Mouse (Mus musculus) midbrain, embryonic 12.5 days (tissue): ENCODE results near the gene Cd9. TPM values are rescaled to one million over a fixed set of nuclear protein-coding genes. Genes with fewer than 3 reads are reported as not detected.

Experiments
- ATAC-seq: fragments of 200-750 bp; cut with Nextera tagmentation; 2 replicates; pipeline ENCODE4 v1.8.0; 2017; ENCODE audit warnings: low read depth, moderate TSS enrichment, moderate library complexity; ENCODE audit not compliant: low FRiP score
- H3K27ac ChIP-seq: fragments of 300-500 bp; sonication (generic); replicated peaks from 2 replicates; pipeline ENCODE4 v1.5.1; 2016; ENCODE audit warnings: mild to moderate bottlenecking
- H3K27me3 ChIP-seq: fragments of 300-500 bp; sonication (generic); 2 replicates; pipeline ENCODE4 v1.6.1; 2016; ENCODE audit warnings: mild to moderate bottlenecking
- H3K36me3 ChIP-seq: fragments of 300-500 bp; sonication (generic); 2 replicates; pipeline ENCODE4 v1.6.1; 2016
- H3K4me1 ChIP-seq: fragments of 300-500 bp; sonication (generic); 2 replicates; pipeline ENCODE4 v1.6.1; 2016
- H3K4me2 ChIP-seq: fragments of 300-500 bp; sonication (generic); replicated peaks from 2 replicates; pipeline ENCODE4 v1.6.1; 2016; ENCODE audit warnings: mild to moderate bottlenecking, moderate library complexity
- H3K4me3 ChIP-seq: fragments of 300-500 bp; sonication (generic); 2 replicates; pipeline ENCODE4 v1.5.1; 2016; ENCODE audit warnings: mild to moderate bottlenecking
- H3K9ac ChIP-seq: fragments of 300-500 bp; sonication (generic); replicated peaks from 2 replicates; pipeline ENCODE4 v1.6.1; 2016; ENCODE audit warnings: mild to moderate bottlenecking, moderate library complexity
- H3K9me3 ChIP-seq: fragments of 300-500 bp; sonication (generic); 2 replicates; pipeline ENCODE4 v1.6.1; 2016; ENCODE audit warnings: mild to moderate bottlenecking
- WGBS: fragments of 180-500 bp; shearing (Covaris S2); methylation state at CpG from one replicate; pipeline ENCODE4 v1.1.7; 2016; 5-methylcytosine and 5-hydroxymethylcytosine counted together
- polyA plus RNA-seq: library from polyadenylated mRNA; unstranded; fragments of >200 nt; fragmentation: Nextera tagmentation; extraction: Ambion mirVana; gene quantifications from 2 replicates; pipeline ENCODE4 v1.2.1, GENCODE M21; 2016

The Cd9 gene
- polyA plus RNA-seq, 1 experiment from 2014 or later: 38.5 TPM

DNA sequence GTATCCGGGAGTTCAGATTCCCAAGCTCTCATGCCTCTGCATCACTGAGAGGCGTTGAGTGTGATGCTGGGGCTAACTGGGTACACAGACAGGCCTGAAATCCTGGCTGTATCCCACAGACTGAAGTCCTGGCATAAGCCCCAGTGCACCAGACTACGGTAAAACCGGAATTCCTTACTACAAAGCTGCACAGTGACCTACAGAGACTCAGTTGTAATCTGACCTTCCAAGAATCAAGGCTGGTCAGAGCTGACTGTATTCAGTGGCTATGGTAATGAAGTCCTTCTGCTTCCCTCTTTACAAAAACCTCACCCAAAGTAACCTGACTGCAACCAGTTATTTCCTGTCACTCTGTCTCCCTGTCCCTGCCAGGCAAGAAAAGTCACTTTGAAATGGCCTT is 47.4 kb downstream of the Cd9 start:
- H3K27ac ChIP-seq: no peak overlapping the region
- H3K4me3 ChIP-seq: no peak overlapping the region
- H3K4me1 ChIP-seq: no peaks in the 10 kb centered on the region
- no peak for ATAC-seq
- H3K36me3 ChIP-seq: no peaks in the 10 kb centered on the region
- no peak overlapping the region for H3K9ac ChIP-seq
- WGBS: 52% methylated on average over 4 of the region's 4 CpGs
- H3K27me3 ChIP-seq: no peaks in the 10 kb centered on the region
- H3K9me3 ChIP-seq: no peaks in the 10 kb centered on the region
- no peak overlapping the region for H3K4me2 ChIP-seq

GRCm38 (mm10) chr6:125445381-125445780 is 49.2 kb downstream of the Cd9 start:
- H3K27me3 ChIP-seq: no peaks in the 10 kb centered on the region
- H3K9me3 ChIP-seq: no peaks in the 10 kb centered on the region
- WGBS: 85% methylated on average over 6 of the region's 6 CpGs
- H3K9ac ChIP-seq: no peak overlapping the region
- H3K4me1 ChIP-seq: no peaks in the 10 kb centered on the region
- ATAC-seq: no peak
- H3K36me3 ChIP-seq: no peaks in the 10 kb centered on the region
- H3K4me2 ChIP-seq: no peak overlapping the region
- no peak overlapping the region for H3K27ac ChIP-seq
- H3K4me3 ChIP-seq: no peak overlapping the region

- WGBS: 62% methylated on average over 10 of the region's 10 CpGs
Measured at GRCm38 (mm10) chr6:125442591-125442990, 52.0 kb downstream of the Cd9 start.

DNA sequence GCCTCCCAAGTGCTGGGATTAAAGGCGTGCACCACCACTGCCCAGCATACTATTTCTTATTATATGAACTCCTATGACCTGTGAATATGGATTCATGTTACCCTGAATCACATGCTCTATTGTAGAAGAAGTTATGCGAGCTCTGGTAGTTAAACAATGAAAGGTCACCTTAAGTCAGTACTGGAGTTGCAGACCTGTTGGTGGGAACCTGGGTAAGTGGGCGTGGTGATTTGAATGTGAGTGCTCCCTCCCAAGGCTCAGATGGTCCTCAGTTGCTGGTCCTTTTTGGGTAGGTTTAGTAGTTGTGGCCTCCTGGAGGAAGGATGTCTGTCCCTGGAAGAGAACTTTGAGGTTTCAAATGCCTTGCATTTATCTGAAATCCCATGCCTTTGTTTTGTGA is 57.8 kb downstream of the Cd9 start:
- no peak overlapping the region for H3K9ac ChIP-seq
- no peak overlapping the region for H3K4me2 ChIP-seq
- no peaks in the 10 kb centered on the region for H3K9me3 ChIP-seq
- WGBS: 91% methylated on average over 3 of the region's 3 CpGs
- H3K27me3 ChIP-seq: no peaks in the 10 kb centered on the region
- no peak for ATAC-seq
- no peak overlapping the region for H3K27ac ChIP-seq
- no peak overlapping the region for H3K4me3 ChIP-seq
- H3K4me1 ChIP-seq: no peaks in the 10 kb centered on the region
- H3K36me3 ChIP-seq: no peaks in the 10 kb centered on the region

More at GRCm38 (mm10) chr6:125442591-125442990, 52.0 kb downstream of the Cd9 start:
- Histone ChIP-seq H3K4me1 (no peaks in the 10 kb centered on the region), H3K27me3 (no peaks in the 10 kb centered on the region), H3K9me3 (no peaks in the 10 kb centered on the region), H3K27ac (no peak overlapping the region), H3K4me2 (no peak overlapping the region), H3K36me3 (no peaks in the 10 kb centered on the region), H3K9ac (no peak overlapping the region), H3K4me3 (no peak overlapping the region)
- no peak for ATAC-seq

DNA sequence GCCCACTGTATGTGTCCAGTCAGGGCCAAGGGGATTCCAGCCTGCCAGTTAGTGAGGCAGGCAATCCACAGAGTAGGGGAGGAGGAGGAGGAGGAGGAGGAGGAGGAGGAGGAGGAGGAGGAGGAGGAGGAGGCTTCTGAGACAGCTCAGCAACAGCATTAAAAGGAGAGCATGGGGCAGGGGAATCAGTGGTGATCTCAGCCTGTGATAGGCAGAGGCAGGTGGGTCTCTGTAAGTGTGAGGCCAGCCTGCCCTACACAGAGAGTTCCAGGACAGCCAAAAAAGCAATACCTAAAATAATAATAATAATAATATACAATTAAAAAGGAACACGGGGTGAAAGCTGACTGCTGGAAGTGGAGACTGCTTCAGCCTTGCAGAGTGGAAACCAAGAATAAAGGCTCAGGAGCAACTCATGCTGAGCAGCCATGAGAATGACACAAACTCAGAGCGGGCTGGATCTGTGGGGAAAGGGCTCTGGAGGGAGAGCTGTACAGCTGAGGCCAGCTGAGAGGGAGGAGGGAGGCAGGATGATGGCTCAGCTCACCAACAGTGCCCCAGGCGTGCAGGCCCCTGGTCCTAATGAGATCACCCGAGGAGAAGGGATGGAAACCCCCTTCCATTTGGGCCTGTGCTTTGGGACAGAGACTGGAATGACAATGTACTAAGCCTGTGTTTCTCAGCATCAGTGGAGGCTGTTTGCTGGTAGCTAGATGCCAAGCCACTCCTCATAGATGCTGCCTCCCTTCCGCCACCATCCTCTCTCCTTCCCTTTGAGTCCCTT is 59.7 kb downstream of the Cd9 start:
- H3K27me3 ChIP-seq: no peaks in the 10 kb centered on the region
- no peak overlapping the region for H3K27ac ChIP-seq
- no peak for ATAC-seq
- no peaks in the 10 kb centered on the region for H3K4me1 ChIP-seq
- 52% methylated on average over 5 of the region's 5 CpGs for WGBS
- H3K4me3 ChIP-seq: no peak overlapping the region
- no peaks in the 10 kb centered on the region for H3K9me3 ChIP-seq
- no peak overlapping the region for H3K4me2 ChIP-seq
- H3K9ac ChIP-seq: no peak overlapping the region
- H3K36me3 ChIP-seq: no peaks in the 10 kb centered on the region

DNA sequence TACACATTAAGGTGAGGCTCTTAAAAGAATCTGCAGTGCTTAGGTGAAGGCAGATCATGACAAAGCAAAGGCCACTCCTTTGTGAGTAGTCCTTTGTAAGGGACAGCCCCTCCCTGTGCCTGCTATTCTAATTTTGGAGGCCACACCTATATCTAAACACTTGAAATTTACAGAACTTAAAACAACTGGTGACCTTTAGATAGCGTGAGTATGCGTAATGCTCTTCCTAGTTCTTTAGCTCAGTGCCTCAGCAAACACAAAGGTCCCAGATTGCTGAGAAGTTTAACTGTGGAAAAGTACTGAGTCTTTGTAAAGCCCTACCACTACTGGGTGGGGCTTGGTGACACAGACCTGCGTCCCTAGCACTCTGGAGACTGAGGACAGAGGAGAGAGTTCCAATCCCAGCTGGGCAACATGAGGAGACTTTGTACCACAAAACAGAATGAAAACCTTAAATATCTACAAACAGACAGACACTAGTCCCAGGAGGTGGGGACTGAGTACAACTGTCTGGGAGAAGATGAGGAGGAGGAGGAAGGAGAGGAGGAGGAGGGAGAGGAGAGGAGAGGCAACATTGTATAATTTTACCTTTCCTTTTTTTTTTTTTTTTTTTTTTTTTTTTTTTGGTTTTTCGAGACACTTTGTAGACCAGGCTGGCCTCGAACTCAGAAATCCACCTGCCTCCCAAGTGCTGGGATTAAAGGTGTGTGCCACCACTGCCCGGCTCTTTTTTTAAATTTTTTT is 60.7 kb downstream of the Cd9 start:
- Histone ChIP-seq H3K9me3 (no peaks in the 10 kb centered on the region), H3K9ac (no peak overlapping the region), H3K4me1 (no peaks in the 10 kb centered on the region), H3K27me3 (no peaks in the 10 kb centered on the region), H3K4me3 (no peak overlapping the region), H3K27ac (no peak overlapping the region), H3K36me3 (no peaks in the 10 kb centered on the region), H3K4me2 (no peak overlapping the region)
- no peak for ATAC-seq
- 76% methylated on average over 6 of the region's 6 CpGs for WGBS

GRCm38 (mm10) chr6:125433257-125433656 is 61.3 kb downstream of the Cd9 start:
- Histone ChIP-seq H3K27me3 (no peaks in the 10 kb centered on the region), H3K9me3 (no peaks in the 10 kb centered on the region), H3K36me3 (no peaks in the 10 kb centered on the region), H3K4me2 (no peak overlapping the region), H3K4me3 (no peak overlapping the region), H3K9ac (no peak overlapping the region), H3K27ac (no peak overlapping the region), H3K4me1 (no peaks in the 10 kb centered on the region)
- 66% methylated on average over 3 of the region's 3 CpGs for WGBS
- no peak for ATAC-seq

- no peaks in the 10 kb centered on the region for H3K4me1 ChIP-seq
- no peak overlapping the region for H3K4me3 ChIP-seq
- 81% methylated on average over 7 of the region's 7 CpGs for WGBS
- ATAC-seq: no peak
- H3K9ac ChIP-seq: no peak overlapping the region
- no peaks in the 10 kb centered on the region for H3K9me3 ChIP-seq
- no peak overlapping the region for H3K4me2 ChIP-seq
- no peaks in the 10 kb centered on the region for H3K27me3 ChIP-seq
- H3K36me3 ChIP-seq: no peaks in the 10 kb centered on the region
- no peak overlapping the region for H3K27ac ChIP-seq
Measured at GRCm38 (mm10) chr6:125432522-125432921, 62.1 kb downstream of the Cd9 start.

DNA sequence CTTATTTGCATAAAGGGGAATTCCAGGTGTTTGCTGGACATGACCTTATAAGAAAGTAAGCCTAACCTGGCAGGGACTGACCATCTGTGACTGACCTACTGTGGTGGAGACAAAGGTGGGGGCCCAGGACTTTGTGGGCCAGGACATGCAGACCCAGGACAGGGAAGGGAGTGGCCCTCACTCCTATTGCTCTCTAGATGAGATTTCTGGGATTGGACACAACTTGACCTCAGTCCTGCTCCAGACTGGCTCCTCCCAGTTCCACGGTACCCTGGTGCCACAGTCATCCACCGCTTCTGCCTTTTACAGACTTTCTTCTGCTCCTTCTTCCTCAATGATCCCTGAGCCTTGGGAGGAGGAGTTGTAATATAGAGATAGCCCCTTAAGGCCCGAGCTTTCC is 63.6 kb downstream of the Cd9 start:
- 59% methylated on average over 3 of the region's 3 CpGs for WGBS
- no peaks in the 10 kb centered on the region for H3K27me3 ChIP-seq
- no peaks in the 10 kb centered on the region for H3K9me3 ChIP-seq
- no peak for ATAC-seq
- H3K36me3 ChIP-seq: no peaks in the 10 kb centered on the region
- H3K4me2 ChIP-seq: no peak overlapping the region
- peaks cover 9% of the 10 kb centered on the region; the same call in 1 of the 2 replicates for H3K4me1 ChIP-seq
- no peak overlapping the region for H3K27ac ChIP-seq
- H3K9ac ChIP-seq: no peak overlapping the region
- no peak overlapping the region for H3K4me3 ChIP-seq

GRCm38 (mm10) chr6:125430358-125430958 is 64.1 kb downstream of the Cd9 start:
- H3K27ac ChIP-seq: no peak overlapping the region
- H3K4me3 ChIP-seq: no peak overlapping the region
- no peaks in the 10 kb centered on the region for H3K36me3 ChIP-seq
- H3K4me2 ChIP-seq: no peak overlapping the region
- no peak overlapping the region for H3K9ac ChIP-seq
- H3K9me3 ChIP-seq: no peaks in the 10 kb centered on the region
- H3K27me3 ChIP-seq: no peaks in the 10 kb centered on the region
- 8% methylated on average over 14 of the region's 14 CpGs for WGBS
- peaks cover 9% of the 10 kb centered on the region; the same call in 1 of the 2 replicates for H3K4me1 ChIP-seq
- ATAC-seq: no peak

DNA sequence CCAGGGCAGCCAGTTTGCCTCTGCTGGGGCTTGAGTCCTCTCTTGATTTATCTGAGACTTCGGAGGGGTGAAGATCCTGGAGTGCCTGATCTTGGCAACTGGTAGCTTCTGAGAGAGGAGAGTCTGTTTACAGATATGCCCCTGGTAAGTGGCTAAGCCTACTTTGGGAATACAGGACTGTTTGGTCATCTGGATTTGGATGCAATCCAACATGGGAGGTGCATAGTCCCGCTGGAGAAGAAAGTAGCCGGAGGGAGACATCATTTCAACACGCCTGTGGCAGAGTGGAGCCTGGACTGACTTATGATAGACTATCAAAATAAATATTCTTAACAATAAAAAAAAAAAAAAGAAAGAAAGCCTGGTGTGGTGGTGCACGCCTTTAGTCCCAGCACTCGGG is 64.8 kb downstream of the Cd9 start:
- no peak overlapping the region for H3K4me3 ChIP-seq
- 93% methylated on average over 6 of the region's 6 CpGs for WGBS
- no peaks in the 10 kb centered on the region for H3K36me3 ChIP-seq
- no peak overlapping the region for H3K4me2 ChIP-seq
- H3K27me3 ChIP-seq: no peaks in the 10 kb centered on the region
- ATAC-seq: no peak
- H3K27ac ChIP-seq: no peak overlapping the region
- peaks cover 9% of the 10 kb centered on the region; the same call in 1 of the 2 replicates for H3K4me1 ChIP-seq
- no peak overlapping the region for H3K9ac ChIP-seq
- H3K9me3 ChIP-seq: no peaks in the 10 kb centered on the region
